Mouse (Mus musculus): ENCODE measurements at regions not wholly inside any gene's neighbourhood (a gene's known extent, or its start where the extent isn't known, plus 50 kb on each side); places are given as distances from the start of the nearest gene placed in this dataset.

- DNase-seq (ENCODE audit: low read depth, low spot score), result no peak
These were observed 180.2 kb downstream of the Wdr11 start for GRCm38 (mm10) chr7:129771876-129772275.

DNA sequence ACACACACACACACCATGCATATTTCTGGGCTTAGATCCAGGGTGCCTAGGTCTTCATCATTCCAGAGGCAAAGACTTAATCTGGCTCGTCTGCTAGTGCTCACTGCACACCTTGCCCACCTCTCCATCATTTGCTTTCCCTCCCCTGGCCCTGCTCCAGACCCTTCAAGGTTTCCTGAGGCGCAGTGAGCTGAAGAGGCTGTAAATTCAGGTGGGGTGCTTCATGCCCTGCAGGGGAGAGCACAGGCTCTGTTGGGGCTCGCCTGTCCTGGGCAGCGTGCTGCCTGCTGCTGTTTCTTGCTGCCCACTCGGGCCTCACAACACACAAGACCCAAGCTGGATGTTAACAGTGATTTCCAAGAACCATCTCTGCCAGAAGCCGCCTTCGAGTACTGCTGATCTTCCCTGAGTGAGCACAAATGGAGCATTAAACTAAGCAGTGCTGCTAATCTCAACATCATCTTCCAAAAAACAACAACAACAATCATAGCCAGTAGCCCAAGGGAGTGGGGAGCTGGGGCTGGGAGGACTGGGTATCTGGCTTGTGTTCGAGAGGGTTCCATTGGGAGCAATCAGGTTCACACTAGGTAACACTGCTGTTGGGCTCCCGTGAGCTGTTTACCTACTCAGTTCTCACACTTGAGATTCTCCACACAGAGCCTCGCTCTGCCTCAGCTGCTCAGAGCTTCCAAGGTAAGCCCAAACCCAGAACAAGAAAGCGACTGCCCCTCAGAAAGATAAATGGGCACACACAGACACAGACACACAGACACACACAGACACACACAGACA, 181.1 kb downstream of the Wdr11 start:
- no peak for DNase-seq (ENCODE audit: low read depth, low spot score)

DNA sequence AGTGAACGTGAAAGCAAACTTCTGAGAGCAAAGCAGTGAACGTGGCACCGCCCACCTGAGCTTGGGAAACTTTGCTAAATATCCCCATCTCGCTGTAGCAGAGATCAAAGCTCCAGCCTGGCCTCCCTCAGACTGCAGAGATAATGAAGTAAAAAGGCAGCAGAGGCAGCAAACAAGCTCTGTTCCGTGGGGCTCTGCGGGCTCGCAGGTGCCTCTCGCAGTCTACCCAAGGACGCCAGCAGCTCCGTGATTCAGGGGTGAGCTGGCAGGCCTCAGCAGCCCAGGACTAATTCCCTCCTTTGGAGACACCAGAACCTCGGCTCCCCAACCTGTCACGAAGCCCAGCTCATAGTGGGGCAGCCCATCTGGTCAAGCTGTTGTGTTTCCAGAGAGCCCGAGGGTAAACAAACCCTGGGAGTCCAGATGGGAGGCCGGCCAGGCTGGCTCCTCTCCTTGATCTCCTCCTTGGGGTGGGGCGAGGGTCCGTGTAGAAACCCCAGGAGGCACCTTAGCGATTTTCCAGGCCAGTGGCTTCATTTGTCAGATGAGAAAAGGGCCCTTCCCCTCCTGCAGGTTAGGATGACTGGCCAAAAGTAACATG, 182.7 kb downstream of the Wdr11 start:
- DNase-seq (ENCODE audit: low read depth, low spot score), result no peak

DNA sequence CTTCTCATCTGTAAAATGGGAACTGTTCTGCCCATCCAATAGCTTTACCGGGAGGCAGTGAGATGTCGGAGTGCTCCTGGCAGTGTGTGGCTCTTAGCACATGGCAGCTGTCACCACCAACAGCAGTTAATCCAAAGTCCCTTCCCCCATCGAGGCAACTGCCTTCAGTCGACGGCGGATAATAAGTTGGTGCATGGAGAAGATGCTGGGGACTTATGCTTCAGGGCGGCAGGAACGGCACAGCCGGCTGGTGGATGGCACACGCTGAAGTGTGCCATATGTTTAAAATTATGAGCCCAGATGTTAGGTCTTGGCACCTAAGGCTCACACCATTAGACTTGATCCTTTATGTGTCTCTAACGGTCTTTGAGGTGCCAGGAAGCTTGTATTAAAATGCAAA, 183.5 kb downstream of the Wdr11 start:
- no peak for DNase-seq (ENCODE audit: low read depth, low spot score)

- peak; percentile 40 for DNase-seq (ENCODE audit: low read depth, low spot score)
These were observed 187.3 kb downstream of the Wdr11 start for GRCm38 (mm10) chr7:129778842-129779421.

DNA sequence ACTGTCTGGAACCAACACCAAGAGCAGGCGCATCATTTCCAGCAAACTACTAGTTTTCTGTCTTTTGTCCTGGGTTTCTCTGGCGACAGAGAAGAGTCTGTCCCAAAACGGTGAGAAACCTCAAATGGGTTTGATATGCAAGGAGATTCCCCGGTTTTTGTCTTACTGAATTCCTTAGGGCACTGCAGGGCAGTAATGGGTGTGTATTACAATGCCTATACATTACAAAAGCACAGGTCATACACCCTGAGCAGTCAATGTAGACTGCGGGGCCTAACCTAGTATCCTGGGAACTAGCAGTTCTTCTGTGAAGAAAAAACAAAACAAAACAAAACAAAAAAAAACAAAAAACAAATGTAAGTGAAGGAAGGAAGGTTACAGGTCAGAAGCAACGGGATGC, 188.3 kb downstream of the Wdr11 start:
- no peak for DNase-seq (ENCODE audit: low read depth, low spot score)

- no peak for DNase-seq (ENCODE audit: low read depth, low spot score)
These were observed 190.1 kb downstream of the Wdr11 start for GRCm38 (mm10) chr7:129781756-129782155.

GRCm38 (mm10) chr7:129784966-129785365, 193.3 kb downstream of the Wdr11 start:
- no peak for DNase-seq (ENCODE audit: low read depth, low spot score)

DNA sequence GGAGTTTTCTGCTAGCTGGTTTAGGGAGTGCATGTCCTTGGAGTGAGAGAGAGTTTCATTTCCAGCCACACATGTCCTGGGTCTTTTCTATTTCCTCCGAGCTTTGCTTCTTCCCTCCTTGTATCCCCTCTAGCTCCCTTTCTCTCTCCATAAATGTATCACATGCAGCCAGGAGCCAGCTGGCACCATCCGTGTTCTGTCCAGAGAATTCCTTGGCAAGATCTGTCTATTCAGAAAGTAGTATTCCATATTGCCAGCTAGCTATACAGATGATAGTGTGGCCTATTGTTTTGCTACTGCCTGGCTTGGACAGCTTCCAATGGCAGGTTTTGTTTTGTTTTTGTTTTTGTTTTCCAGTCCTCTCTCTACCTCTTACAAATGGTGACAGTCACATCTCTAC, 195.3 kb downstream of the Wdr11 start:
- DNase-seq (ENCODE audit: low read depth, low spot score), result no peak

GRCm38 (mm10) chr7:129787736-129788135, 196.1 kb downstream of the Wdr11 start:
- no peak for DNase-seq (ENCODE audit: low read depth, low spot score)

GRCm38 (mm10) chr7:129789461-129789860, 197.8 kb downstream of the Wdr11 start:
- no peak for DNase-seq (ENCODE audit: low read depth, low spot score)

GRCm38 (mm10) chr7:129790590-129791449, 199.2 kb downstream of the Wdr11 start:
- DNase-seq (ENCODE audit: low read depth, low spot score), result no peak

- DNase-seq (ENCODE audit: low read depth, low spot score), result no peak
These were observed 199.8 kb downstream of the Wdr11 start for GRCm38 (mm10) chr7:129791450-129791820.

GRCm38 (mm10) chr7:129793733-129794132, 202.1 kb downstream of the Wdr11 start:
- no peak for DNase-seq (ENCODE audit: low read depth, low spot score)

DNA sequence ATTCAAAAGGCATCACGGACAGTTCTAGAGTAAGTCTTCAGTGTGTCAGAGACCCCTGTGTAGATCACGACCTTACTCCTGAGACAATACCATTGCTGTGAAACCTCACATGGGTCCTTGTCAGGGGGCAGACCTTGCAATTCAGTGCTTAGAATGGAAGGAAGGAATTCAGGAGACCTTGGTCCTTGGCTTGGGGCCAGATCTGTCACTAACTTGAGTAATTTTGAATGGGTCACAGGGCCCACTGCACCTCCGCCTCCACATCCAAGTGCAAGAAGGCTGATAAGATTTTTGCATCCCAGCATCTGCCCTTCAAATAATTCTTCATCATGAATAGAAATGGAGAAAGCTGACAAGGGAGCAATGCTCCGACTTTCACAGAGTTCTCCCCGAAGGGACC, 202.6 kb downstream of the Wdr11 start:
- no peak for DNase-seq (ENCODE audit: low read depth, low spot score)

DNA sequence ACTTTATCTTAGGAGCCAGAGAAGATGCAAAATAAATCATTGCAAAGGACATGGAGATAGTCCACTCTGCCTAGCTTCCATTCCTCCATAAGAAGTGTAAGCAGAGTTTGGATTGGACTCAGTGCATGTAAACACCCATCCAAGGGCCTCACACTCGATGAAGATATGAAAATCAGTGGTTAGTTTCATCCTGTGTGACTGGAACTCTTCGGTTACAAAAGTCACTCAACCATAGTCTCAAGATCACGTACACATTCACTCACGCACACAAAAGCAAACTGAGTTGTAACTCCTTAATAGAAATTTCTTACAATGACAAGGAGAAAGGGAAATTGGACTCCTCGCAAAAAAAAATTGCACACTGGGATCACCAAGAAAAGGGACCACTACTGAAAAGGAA, 206.9 kb downstream of the Wdr11 start:
- DNase-seq (ENCODE audit: low read depth, low spot score), result no peak

DNA sequence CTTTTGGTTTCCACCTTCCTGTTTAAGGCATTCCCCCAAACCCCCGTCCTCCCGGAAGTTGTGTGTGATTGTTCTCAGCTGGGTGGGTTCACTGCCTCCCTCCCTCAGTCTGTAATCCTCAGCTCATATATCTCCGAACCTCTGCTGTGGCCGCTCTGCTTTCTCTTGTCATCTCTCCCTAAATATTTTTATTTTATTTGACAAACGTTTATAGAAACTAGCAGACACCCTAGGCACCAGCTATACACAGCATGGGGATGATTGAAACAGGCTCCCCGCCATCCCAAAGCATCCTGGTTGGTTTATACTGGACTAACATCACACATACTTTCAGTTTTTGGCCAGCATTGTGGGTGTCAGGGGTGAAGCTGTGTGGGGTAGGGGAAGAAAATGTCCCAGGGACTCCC, 208.8 kb downstream of the Wdr11 start:
- DNase-seq (ENCODE audit: low read depth, low spot score), result no peak

GRCm38 (mm10) chr7:129801431-129801847, 209.8 kb downstream of the Wdr11 start:
- no peak for DNase-seq (ENCODE audit: low read depth, low spot score)

GRCm38 (mm10) chr7:129802168-129802567, 210.5 kb downstream of the Wdr11 start:
- no peak for DNase-seq (ENCODE audit: low read depth, low spot score)

DNA sequence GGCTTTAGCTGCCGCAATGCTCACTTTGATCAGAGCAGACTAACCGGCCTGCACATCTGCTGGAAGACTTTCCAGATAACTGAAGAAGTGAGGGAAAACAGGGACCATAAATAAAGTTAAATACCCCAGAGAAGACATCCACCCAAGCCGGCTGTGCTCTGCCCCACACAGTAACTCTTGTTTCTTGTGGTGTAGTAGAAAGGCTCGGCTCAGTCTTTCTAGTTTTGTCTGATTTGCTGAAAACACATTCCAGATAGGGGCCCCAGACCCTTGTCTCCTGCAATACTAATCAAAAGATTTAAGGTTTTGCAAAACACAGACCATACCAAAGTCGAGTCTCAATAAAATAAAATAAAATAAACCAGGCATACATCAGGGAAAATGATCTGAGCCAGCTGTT, 213.7 kb downstream of the Wdr11 start:
- no peak for DNase-seq (ENCODE audit: low read depth, low spot score)

DNA sequence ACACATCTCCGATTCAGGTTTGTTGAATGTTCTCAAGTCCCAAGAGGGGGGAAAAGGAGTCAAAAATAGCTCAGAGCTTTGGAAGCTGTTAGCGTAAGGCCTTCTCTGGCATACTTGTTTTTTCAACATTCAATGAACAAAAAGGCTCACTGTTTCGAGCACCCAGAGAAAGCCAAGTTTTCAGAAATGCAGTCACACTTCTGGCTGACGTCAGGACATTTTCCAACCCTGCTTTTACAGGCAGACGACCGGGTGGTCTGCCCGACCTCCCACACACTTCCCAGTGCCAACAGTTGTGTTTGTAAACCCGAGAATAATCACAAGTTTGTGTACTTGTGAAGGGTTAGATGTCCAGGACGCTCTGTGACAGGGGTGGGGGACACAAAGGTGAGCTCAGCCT, 218.5 kb downstream of the Wdr11 start:
- DNase-seq (ENCODE audit: low read depth, low spot score), result peak; percentile 34

DNA sequence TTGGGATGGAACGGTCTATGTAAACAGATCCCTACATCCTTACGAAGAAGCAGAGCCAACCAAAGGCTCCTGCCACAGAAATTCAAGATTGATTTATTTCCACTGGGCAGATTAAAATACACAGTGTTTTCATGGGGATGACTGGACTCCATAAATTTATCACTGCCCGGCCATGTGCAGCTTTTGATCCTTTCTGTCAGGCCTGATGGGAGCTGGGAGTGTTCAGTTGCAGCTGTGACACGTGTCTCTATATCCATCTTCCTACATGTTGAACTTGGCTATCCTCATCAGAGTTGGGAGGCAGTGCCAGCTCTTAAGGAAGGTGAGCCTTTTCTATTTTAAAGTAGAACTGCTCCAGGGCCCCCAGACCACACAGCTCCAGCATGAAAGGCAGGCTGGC, 218.9 kb downstream of the Wdr11 start:
- DNase-seq (ENCODE audit: low read depth, low spot score), result no peak

Measured in telencephalon, adult 2 months (tissue).